Mouse (Mus musculus): ENCODE results near the gene Cmtm1. TPM values are rescaled to one million over a fixed set of nuclear protein-coding genes. Genes with fewer than 3 reads are reported as not detected.
"Not testable (repeated sequence)": the region's sequence is repeated elsewhere in the genome, so short reads cannot be mapped to it uniquely, and the experiment has no call there.

The Cmtm1 gene
- not detected for total RNA-seq (2022)

GRCm38 (mm10) chr8:104309441-104310155 is at the start of gene Cmtm1, which contains the start of gene Gm45711:
TSS of gene Cmtm1 (minus strand) at chr8:104310145.
TSS of gene Gm45711 (minus strand) at chr8:104310081.
- DNase-seq (ENCODE audit: low spot score in 2 of 2) = peak; percentile 36 to 46

DNA sequence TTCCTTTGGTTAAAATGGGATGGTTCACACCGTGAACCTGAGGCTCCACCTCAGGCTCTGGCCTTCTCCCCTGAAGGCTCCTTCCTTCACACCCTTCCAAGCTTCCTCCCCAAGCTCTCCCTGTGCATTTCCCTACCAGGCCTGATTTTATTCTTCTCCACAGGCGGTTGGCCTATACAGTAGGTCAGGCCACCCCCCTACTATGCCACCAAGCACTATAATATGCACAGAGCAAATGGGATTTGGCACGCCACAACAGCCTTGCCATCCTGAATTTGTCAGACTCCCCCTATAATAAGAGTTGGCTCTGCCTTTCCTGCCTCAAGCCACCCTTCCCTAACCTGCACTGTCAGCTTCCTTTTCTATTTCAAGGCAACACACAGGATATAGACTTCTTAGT is 48.7 kb upstream of the Cmtm1 start:
- DNase-seq (ENCODE audit: low spot score in 2 of 2) = no peak

DNA sequence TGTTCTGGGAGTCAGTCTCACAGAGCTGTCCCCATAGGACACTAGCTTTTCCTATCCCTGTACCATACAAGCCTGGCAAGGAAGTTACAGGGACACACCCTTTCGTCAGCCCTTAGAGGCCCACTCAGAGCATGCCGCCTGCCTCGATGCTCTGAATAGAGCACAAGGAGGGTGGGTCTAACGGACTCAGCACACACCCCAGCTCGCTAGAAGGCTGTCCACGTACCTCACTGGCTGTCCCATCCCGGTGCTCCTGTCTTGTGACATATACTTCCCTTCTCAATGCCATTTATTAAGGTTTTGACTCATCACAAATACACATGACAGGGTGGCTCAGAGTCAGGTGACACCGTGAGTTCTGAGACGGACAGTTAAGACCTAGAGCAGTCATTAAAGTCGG is 44.6 kb upstream of the Cmtm1 start:
- no peak for DNase-seq (ENCODE audit: low spot score in 2 of 2)

DNA sequence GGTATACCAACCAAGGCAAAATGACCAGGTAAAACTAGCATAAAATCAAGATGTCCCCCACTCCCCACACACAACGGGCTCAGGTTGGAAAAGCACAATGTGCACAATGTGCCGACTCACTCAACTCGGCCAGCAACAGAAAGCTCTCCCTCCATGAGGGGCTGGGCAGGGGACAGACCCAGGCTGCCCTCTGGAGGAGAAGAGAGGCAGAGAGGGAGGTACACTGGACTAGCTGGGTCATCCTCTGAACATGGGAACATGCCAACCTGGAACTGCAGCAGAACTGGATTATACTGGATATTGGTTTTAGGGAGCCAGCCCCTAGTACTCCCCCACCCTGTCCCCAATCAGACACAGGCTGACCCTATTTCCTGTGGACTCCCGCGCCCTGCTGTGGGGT is 43.2 kb upstream of the Cmtm1 start:
- no peak for DNase-seq (ENCODE audit: low spot score in 2 of 2)

- DNase-seq (ENCODE audit: low spot score in 2 of 2) = no peak
Observed at GRCm38 (mm10) chr8:104350047-104350446, 40.1 kb upstream of the Cmtm1 start.

DNA sequence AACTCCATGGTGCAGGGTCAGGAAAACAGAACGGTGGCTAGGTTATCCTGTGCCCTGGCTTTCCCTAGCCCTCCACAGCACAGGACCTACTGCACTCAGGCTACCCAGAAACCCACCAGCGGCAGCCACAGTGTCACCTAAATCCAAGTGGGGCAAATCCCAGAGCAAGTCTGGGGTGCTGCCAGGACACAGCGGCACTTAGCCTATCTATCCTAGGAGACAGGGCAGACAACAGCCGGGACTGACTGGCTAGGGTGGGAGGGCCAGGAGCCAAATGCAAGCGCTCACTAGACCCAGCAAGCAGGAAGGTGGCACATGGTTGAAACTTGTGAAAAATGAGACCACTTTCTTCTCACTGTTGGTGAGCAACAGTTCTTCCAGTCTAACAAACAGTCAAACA is 39.0 kb upstream of the Cmtm1 start:
- DNase-seq (ENCODE audit: low spot score in 2 of 2) = no peak

DNA sequence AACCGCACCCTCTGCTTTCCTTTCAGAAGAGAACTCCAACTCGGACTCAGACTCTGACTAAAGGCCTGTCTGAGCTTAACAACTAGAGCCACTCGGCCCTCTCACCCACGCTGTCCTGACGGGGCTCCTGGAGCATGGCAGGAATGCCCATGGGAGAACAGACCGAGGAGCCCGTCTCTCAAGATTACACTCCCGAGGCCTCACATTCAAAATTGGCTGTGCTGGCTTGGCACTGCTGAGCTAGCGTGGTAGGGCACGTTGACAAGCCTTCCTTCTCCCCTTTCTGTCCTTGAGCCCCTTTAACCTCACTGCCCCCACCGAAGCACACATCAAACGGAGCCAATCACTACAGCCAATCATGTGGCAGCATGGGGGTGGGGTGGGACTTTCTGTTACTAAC is 36.8 kb upstream of the Cmtm1 start:
- no peak for DNase-seq (ENCODE audit: low spot score in 2 of 2)

- DNase-seq (ENCODE audit: low spot score in 2 of 2) = no peak
Observed at GRCm38 (mm10) chr8:104344622-104345021, 34.7 kb upstream of the Cmtm1 start.

DNA sequence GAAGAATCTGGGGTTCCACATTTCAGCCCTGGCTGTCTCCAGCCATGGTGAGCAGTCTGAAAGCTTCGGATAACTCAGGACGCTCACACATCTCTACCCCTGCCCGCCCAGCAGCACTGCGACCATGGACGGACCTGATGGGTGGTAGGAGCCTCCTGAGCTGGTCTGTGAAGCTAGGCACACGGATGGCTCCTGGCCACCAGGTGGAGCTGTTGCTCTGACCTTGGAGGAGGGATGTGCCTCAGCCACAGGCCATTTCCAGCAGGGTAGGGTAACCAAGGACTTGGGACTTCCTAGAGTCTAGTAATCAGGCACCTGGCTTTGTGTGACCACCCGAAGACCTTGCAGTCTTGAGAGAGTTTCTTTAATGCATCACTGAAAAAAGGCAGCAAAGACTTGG is 34.0 kb upstream of the Cmtm1 start:
- DNase-seq (ENCODE audit: low spot score in 2 of 2) = peak; percentile 72 to 76

DNA sequence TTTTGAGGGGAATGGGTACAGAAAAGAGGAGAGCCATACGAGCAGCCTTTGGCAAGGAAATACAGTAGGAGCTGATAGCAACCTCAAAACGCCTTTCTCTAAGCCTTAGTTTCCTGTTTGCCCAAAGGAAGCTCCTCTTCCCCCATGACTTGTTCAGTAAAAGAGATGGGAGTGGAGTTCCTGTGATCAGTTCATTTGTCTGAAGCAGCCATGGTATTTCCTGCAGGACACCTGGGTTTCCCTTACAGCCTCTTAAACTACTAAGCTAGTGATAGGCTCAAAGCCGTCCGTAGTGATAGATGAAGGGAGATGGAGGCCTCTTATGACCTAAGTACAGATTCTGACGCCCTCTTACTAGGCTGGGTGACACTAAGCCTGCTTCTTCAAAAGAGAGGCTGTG is 32.5 kb upstream of the Cmtm1 start:
- no peak for DNase-seq (ENCODE audit: low spot score in 2 of 2)

GRCm38 (mm10) chr8:104341678-104342077 is 31.7 kb upstream of the Cmtm1 start:
- DNase-seq (ENCODE audit: low spot score in 2 of 2) = no peak

DNA sequence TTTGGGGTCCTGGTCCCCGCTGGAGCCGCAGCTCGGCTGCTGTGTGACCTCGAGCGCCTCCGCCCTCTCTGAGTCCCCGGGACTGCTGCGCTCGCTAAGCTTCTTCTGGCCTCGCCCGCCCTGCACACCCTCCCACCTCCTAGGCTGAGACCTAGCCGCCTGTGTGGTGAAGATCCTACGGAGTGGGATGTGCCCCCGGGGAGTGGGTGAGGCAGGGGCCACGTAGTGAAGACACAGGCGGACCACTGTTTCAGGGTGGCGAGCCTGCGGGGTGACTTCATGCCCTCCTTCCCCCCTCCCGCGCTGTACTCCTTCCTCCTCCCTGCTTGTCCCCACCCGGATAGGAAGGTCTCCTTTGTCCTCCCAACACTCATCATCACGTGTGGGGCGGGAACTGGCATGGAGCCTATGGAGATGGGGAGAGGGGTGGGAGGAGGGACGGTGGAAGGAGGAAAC is 31.2 kb upstream of the Cmtm1 start:
- DNase-seq (ENCODE audit: low spot score in 2 of 2) = peak in 1 of 2 experiments; percentile 53

- DNase-seq (ENCODE audit: low spot score in 2 of 2) = peak; percentile 44 to 63
Observed at GRCm38 (mm10) chr8:104340233-104341105, 30.5 kb upstream of the Cmtm1 start.

GRCm38 (mm10) chr8:104339983-104340232 is 30.0 kb upstream of the Cmtm1 start:
- DNase-seq (ENCODE audit: low spot score in 2 of 2) = no peak

DNA sequence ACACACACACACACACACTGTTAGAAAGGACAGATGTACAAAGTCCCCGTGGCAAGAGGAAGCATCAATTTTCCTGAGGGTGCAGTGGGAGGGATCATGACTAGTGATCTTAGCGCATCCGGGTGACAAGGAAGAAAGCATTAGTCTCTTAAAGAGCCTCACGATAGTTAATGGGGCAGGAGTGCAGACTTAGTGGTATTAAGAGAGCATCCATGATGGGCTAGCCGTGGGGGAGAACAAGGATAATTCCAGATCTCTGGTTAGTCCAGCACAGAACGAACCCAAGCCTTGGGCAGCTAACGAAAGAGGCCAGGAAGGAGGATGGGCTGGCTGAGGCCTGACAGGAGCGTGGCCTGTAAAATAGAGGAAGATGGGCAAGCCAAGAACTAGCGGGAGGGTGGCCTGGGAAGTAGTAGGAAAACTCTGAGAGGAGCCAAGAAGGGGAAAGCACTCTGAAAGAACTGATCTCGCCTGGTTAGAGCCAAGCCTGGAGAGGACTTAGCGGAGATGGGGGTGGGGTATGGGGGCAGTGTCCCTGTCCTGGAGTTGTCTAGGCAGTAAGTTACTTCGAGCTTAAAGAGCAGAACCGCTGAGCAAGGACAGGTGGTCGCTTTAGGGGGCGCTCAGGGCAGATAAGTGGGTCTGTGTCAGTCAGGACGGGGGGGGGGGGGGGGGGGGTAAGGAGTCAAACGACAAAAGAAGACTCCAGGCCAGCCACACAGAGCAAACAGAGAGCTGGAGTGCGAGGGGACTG is 29.5 kb upstream of the Cmtm1 start, which contains the start of gene Cmtm3:
Cmtm3 (plus strand) TSS at position 182 of the 754 bp plus-strand sequence.
- no peak for DNase-seq (ENCODE audit: low spot score in 2 of 2)

DNA sequence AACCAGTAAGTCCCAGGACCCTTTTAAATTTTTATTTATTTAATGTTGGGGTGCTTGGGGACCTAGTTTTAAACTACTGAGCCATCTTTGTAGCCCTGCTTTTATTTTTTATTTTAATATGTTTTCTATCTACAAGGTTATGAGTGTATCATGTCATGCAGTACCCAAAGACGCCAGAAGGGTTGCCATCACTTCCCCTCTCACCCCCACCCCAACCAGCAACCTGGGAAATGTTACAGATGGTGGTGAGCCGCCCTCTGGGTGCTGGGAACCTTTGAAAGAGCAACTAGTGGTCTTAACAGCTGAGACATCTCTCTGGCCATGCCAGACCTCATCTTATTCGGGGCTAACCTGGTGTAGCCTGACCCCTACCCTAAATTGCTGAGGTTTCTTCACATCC is 27.9 kb upstream of the Cmtm1 start:
- no peak for DNase-seq (ENCODE audit: low spot score in 2 of 2)

DNA sequence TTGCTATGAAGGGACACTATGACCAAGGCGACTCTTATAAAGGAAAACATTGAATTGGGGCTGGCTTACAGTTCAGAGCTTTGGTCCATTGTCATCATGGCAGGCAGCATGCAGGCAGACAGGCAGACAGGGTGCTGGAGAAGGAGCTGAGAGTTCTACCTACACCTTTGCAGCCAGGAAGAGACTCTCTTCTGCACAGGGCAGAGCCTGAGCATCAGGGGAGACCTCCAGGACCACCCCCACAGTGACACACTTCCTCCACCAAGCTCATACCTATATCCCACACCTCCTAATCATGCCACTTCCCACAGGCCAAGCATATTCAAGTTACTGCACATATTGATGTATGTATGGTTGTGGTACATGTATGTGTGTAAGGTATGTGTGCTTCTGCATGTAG is 26.9 kb upstream of the Cmtm1 start:
- no peak for DNase-seq (ENCODE audit: low spot score in 2 of 2)

DNA sequence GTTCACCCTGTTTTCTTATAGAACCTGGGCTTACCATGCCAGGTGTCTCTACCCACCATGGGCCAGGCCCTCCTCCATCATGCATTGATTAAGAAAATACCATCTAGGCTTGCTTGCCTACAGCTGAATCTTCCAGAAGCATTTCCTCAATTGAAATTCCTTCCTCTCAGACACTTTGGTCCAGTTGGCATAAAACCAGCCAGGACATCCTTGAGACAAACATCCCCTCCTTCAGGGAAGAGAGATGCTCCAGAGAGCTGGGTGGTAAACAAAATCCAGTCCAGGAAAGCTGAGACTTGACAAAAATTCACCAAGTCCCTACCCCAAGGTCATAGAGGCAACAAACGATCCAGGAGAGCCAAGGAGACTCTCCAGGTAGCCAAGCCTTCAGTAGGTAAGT is 24.3 kb upstream of the Cmtm1 start:
- no peak for DNase-seq (ENCODE audit: low spot score in 2 of 2)

DNA sequence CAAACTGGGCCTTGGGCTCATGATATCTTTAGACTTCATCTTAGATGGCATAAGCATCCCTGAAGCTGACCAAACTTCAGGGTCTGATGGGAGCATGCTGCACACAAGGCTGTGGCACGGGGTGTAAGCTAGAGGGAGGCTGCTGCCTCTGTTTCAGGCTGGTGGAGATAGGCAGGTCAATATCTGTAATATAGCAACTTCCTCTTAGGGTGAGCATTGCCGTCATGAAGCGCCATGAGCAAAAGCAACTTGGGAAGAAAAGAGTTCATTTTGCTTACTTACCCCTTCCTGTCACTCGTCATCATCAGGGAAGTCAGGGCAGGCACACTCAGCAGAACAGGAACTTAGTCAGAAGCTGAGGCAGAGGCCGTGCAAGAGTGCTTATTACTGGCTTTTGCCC is 23.8 kb upstream of the Cmtm1 start:
- DNase-seq (ENCODE audit: low spot score in 2 of 2) = no peak

- DNase-seq (ENCODE audit: low spot score in 2 of 2) = no peak
Observed at GRCm38 (mm10) chr8:104332665-104333631, 23.0 kb upstream of the Cmtm1 start.

DNA sequence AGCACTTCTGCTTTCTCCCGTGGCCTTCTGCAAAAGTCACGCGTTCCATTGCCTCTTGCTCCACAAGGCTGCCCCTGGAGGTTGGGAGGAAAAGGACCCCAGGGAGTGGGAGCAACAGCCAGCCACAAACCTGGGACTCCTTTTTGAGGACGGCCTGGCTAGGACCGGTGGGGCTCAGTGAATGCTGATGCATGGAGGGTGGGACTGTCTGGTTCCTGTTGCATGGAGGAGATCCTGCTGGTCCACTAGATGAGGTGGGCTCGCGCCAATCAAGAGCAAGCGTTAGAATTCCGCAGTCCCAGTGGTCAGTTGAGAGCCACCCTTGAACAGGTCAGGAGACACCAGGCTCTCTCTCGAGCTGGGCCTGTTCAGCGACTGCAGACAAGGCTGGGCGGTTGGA is 12.0 kb upstream of the Cmtm1 start, which contains the start of gene Cmtm2b:
Cmtm2b (plus strand) TSS at position 301 of the 400 bp plus-strand sequence.
- not testable (repeated sequence) for DNase-seq (ENCODE audit: low spot score in 2 of 2)

All from gastrocnemius, adult 8-10 months (tissue).